Mouse (Mus musculus) neural tube, embryonic 11.5 days (tissue): ENCODE results near the gene Bmp6. TPM values are rescaled to one million over a fixed set of nuclear protein-coding genes. Genes with fewer than 3 reads are reported as not detected.

ENCODE experiments used
- ATAC-seq: fragments of 200-750 bp; cut with Nextera tagmentation; 2 replicates; pipeline ENCODE4 v1.8.0; 2017; ENCODE audit warnings: moderate number of reproducible peaks, mild to moderate bottlenecking, moderate TSS enrichment, moderate library complexity; ENCODE audit not compliant: insufficient read depth, low FRiP score, low TSS enrichment
- DNase-seq: peaks from one replicate; pipeline ENCODE4 v3.0.0-alpha.2; 2015; ENCODE audit warnings: low spot score
- H3K27ac ChIP-seq: fragments of 300-500 bp; sonication (generic); 2 replicates; pipeline ENCODE4 v1.5.1; 2014; ENCODE audit warnings: low read depth, mild to moderate bottlenecking, low read length
- H3K27me3 ChIP-seq: fragments of 300-500 bp; sonication (generic); 2 replicates; pipeline ENCODE4 v1.6.1; 2014; ENCODE audit warnings: mild to moderate bottlenecking, low read length, mixed read lengths; ENCODE audit not compliant: control insufficient read depth, insufficient read depth
- H3K36me3 ChIP-seq: fragments of 300-500 bp; sonication (generic); 2 replicates; pipeline ENCODE4 v1.6.1; 2014; ENCODE audit warnings: mild to moderate bottlenecking, low read length, moderate library complexity, mixed read lengths; ENCODE audit not compliant: control insufficient read depth, insufficient read depth
- H3K4me1 ChIP-seq: fragments of 300-500 bp; sonication (generic); 2 replicates; pipeline ENCODE4 v1.6.1; 2014; ENCODE audit warnings: low read length, mixed read lengths; ENCODE audit not compliant: control insufficient read depth, insufficient read depth
- H3K4me2 ChIP-seq: fragments of 300-500 bp; sonication (generic); 2 replicates; pipeline ENCODE4 v1.6.1; 2014; ENCODE audit warnings: low read depth, mild to moderate bottlenecking, moderate library complexity
- H3K4me3 ChIP-seq: fragments of 300-500 bp; sonication (generic); 2 replicates; pipeline ENCODE4 v1.5.1; 2014; ENCODE audit warnings: low read depth, low read length
- H3K9ac ChIP-seq: fragments of 300-500 bp; sonication (generic); 2 replicates; pipeline ENCODE4 v1.6.1; 2014; ENCODE audit warnings: mild to moderate bottlenecking, low read length
- H3K9me3 ChIP-seq: fragments of 300-500 bp; sonication (generic); 2 replicates; pipeline ENCODE4 v1.6.1; 2016; ENCODE audit warnings: low read length; ENCODE audit not compliant: control insufficient read depth
- WGBS: fragments of 180-500 bp; shearing (Covaris S2); extraction: QIAGEN DNeasy Blood & Tissue Kit; methylation state at CpG from one replicate; pipeline ENCODE4 v1.1.7; 2014; 5-methylcytosine and 5-hydroxymethylcytosine counted together
- polyA plus RNA-seq: library from polyadenylated mRNA; unstranded; fragments of >200 nt; fragmentation: Nextera tagmentation; extraction: Ambion mirVana; gene quantifications from 2 replicates; pipeline ENCODE4 v1.2.1, GENCODE M21; 2014

Gene Bmp6
- polyA plus RNA-seq, 1 experiment from 2014 or later, result 2.2 TPM

DNA sequence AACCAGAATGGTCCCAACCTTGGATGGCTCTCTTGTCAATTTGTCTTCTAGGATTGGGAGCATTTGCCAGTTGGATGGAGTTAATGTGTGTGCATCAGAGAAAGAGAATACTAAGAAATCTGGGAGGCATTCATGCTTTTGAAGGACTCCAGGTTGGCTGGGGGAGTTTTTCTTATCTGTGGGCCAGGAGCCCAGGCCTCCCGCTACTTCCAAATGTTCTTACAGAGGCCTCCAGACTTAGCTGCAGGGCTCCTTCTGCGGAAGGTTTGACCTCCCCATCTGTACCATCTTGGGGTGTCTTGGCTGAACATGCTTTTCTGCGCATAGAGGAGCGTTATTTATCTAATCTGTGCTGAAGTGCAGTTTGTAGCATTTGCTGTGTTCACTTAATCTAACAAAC is 127.7 kb downstream of the Bmp6 start:
- Histone ChIP-seq H3K4me3 (no peak overlapping the region), H3K4me2 (no peak overlapping the region), H3K4me1 (no peaks in the 10 kb centered on the region), H3K36me3 (no peaks in the 10 kb centered on the region), H3K27me3 (no peaks in the 10 kb centered on the region), H3K9me3 (no peaks in the 10 kb centered on the region), H3K9ac (no peak overlapping the region), H3K27ac (no peak overlapping the region)
- DNase-seq, result no peak
- no peak for ATAC-seq
- WGBS, result 91% methylated on average over 4 of the region's 4 CpGs

DNA sequence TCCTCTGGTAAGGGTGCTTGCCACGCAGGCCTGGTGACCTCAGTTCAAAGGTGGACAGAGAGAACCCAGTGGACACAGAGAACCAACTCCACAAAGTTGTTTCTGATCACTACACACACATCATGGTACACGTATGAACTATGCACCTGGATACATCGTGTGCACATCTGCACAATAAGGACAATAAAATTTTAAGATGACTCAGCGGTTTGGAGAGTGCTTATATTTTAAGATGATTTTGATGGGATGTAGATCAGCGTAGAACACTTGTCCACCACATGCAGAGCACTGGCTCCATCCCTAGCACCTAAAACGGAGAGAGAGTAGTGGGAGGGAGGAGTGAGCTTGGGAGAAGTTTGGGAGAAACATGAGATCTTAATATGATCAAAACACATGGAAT is 128.6 kb downstream of the Bmp6 start:
- Histone ChIP-seq H3K4me2 (no peak overlapping the region), H3K4me3 (no peak overlapping the region), H3K27me3 (no peaks in the 10 kb centered on the region), H3K9me3 (no peaks in the 10 kb centered on the region), H3K27ac (no peak overlapping the region), H3K9ac (no peak overlapping the region), H3K36me3 (no peaks in the 10 kb centered on the region), H3K4me1 (no peaks in the 10 kb centered on the region)
- no peak for DNase-seq
- no peak for ATAC-seq
- 88% methylated on average over 6 of the region's 6 CpGs for WGBS

DNA sequence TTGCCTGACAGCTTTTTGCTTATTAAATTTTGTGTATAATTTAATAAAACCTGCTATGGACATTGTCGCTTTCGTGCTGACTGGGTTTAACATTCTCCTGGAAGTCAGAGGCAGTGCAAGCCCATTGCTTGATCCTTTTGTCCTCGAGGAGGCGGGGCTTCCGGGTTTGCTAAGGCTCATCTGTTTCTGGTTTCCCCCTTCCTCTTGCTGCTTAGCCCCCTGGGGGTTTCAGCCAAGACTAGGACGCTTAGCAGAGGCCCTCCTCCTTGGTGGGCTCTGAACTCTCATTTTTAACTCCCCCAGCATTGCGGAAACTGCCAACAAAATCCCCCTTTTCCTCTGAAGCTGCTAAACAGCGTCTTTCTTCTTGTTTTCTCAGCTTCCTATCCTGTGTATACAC is 132.0 kb downstream of the Bmp6 start:
- Histone ChIP-seq H3K4me3 (no peak overlapping the region), H3K9ac (no peak overlapping the region), H3K36me3 (no peaks in the 10 kb centered on the region), H3K9me3 (no peaks in the 10 kb centered on the region), H3K27me3 (no peaks in the 10 kb centered on the region), H3K4me2 (no peak overlapping the region), H3K4me1 (no peaks in the 10 kb centered on the region), H3K27ac (no peak overlapping the region)
- 37% methylated on average over 8 of the region's 8 CpGs for WGBS
- DNase-seq (peak; percentile 57), ATAC-seq (no peak)

DNA sequence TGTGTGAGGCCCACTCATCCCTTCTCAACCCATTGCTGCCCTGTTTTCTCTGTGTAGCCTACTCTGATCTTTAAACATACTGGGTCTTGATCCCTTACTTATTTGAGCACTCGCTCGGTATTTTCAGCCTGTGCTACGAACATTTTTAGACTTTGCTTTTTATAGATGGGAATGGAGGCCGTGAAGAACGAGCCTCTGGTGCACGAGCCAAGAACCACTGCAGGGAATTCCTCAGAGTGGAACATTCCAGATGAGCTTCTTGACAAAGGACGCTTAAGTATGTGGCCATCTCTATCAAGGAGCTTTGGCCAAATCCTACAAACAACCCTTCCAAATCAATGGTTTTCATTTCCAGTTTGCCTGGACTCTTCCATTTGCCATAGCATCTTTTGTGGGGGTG is 136.1 kb downstream of the Bmp6 start:
- Histone ChIP-seq H3K4me3 (no peak overlapping the region), H3K4me2 (no peak overlapping the region), H3K27me3 (no peaks in the 10 kb centered on the region), H3K27ac (no peak overlapping the region), H3K4me1 (no peaks in the 10 kb centered on the region), H3K9ac (no peak overlapping the region), H3K9me3 (no peaks in the 10 kb centered on the region), H3K36me3 (no peaks in the 10 kb centered on the region)
- WGBS, result 93% methylated on average over 7 of the region's 7 CpGs
- DNase-seq, result no peak
- ATAC-seq, result no peak

DNA sequence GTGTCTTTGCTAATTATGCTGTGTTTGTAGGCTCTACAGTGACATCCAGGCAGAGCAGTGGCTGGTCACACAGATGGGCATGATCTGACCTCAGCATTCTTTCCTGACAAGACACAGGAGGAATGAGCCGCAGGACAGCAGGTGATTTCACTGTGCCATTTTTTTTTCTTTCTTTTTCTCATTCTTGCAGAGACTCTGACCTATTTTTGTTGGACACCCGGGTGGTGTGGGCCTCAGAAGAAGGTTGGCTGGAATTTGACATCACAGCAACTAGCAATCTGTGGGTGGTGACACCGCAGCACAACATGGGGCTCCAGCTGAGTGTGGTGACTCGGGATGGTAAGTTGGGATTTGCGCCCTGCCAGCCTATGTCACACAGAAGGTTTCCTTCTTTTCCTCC is 139.8 kb downstream of the Bmp6 start:
- no peaks in the 10 kb centered on the region for H3K9me3 ChIP-seq
- H3K27me3 ChIP-seq, result no peaks in the 10 kb centered on the region
- H3K27ac ChIP-seq, result no peak overlapping the region
- H3K4me3 ChIP-seq, result no peak overlapping the region
- no peak overlapping the region for H3K9ac ChIP-seq
- DNase-seq (no peak), ATAC-seq (no peak)
- no peaks in the 10 kb centered on the region for H3K4me1 ChIP-seq
- H3K4me2 ChIP-seq, result no peak overlapping the region
- 72% methylated on average over 5 of the region's 5 CpGs for WGBS
- H3K36me3 ChIP-seq, result no peaks in the 10 kb centered on the region

- no peak overlapping the region for H3K9ac ChIP-seq
- no peak overlapping the region for H3K4me2 ChIP-seq
- no peaks in the 10 kb centered on the region for H3K9me3 ChIP-seq
- no peak overlapping the region for H3K4me3 ChIP-seq
- H3K27me3 ChIP-seq, result no peaks in the 10 kb centered on the region
- no peak overlapping the region for H3K27ac ChIP-seq
- no peak for ATAC-seq
- no peaks in the 10 kb centered on the region for H3K36me3 ChIP-seq
- H3K4me1 ChIP-seq, result no peaks in the 10 kb centered on the region
- DNase-seq, result no peak
- 87% methylated on average over 6 of the region's 6 CpGs for WGBS
These were observed 141.9 kb downstream of the Bmp6 start for GRCm38 (mm10) chr13:38486767-38487166.

GRCm38 (mm10) chr13:38496715-38497114 is 151.8 kb downstream of the Bmp6 start:
- Histone ChIP-seq H3K9me3 (no peaks in the 10 kb centered on the region), H3K9ac (no peak overlapping the region), H3K4me1 (no peaks in the 10 kb centered on the region), H3K27me3 (no peaks in the 10 kb centered on the region), H3K4me3 (no peak overlapping the region), H3K4me2 (no peak overlapping the region), H3K27ac (no peak overlapping the region), H3K36me3 (no peaks in the 10 kb centered on the region; the same call in 1 of the 2 replicates)
- WGBS, result 64% methylated on average over 3 of the region's 3 CpGs
- no peak for DNase-seq
- no peak for ATAC-seq

DNA sequence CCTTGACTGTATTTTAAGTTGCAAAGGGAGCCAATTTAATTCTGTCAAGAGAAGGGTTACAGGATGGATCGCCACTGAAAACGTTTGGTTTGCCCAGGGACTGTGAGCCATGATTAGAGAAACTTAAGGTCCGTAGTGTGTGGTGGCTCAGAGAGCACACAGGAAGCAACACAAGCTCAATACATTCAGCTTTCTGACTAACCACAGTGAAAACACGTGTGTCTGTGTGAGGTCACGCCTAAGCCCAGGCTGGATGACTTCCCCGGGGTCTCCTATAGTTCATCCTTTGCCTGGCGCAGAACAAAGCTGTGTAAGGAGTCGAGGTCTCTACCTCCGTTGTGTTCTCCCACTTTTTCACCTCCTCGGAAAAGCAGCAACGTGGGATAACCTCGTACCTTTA is 156.4 kb downstream of the Bmp6 start:
- H3K4me1 ChIP-seq, result no peaks in the 10 kb centered on the region
- no peak overlapping the region for H3K27ac ChIP-seq
- WGBS, result 94% methylated on average over 12 of the region's 12 CpGs
- no peak overlapping the region for H3K4me3 ChIP-seq
- no peaks in the 10 kb centered on the region for H3K9me3 ChIP-seq
- no peak overlapping the region for H3K4me2 ChIP-seq
- ATAC-seq (no peak), DNase-seq (no peak)
- no peaks in the 10 kb centered on the region for H3K27me3 ChIP-seq
- H3K36me3 ChIP-seq, result peaks cover 9% of the 10 kb centered on the region
- no peak overlapping the region for H3K9ac ChIP-seq

DNA sequence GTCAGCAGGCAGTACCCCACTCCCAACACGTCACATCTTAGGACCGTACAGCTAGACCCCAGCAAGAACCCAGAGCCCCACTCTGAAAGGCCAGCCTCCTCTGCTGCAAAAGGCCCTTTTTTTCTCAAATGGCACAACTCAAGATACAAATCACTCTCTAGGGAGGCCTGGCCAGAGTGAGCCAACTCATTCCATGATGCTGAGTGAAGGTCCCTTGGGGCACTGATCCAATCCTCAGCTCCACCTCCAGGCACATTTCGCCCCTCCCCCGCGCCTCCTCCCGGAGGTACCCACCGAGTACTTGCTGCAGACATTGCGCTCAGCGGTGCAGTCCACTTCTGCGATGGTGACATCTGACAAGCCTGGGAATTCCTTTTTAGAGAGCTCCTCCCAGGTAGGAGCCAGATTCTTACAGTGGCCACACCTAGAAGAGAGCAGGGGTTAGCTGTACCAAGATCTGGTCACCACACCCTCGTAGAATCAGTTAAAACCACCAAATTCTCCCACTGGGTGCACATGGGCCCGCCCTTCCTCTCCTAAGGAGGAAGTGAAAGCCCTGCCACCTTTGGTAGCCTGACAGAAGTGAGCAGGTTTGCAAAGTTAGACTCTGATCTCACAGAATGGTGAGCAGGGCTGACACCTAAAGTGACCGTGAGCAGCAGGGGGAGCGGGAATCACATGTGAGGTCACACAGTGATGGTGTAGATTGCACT is 158.4 kb downstream of the Bmp6 start:
- H3K27ac ChIP-seq, result no peak overlapping the region
- H3K27me3 ChIP-seq, result no peaks in the 10 kb centered on the region
- no peak overlapping the region for H3K4me3 ChIP-seq
- no peak for ATAC-seq
- 88% methylated on average over 14 of the region's 14 CpGs for WGBS
- H3K36me3 ChIP-seq, result peaks cover 9% of the 10 kb centered on the region
- H3K4me1 ChIP-seq, result no peaks in the 10 kb centered on the region
- no peak overlapping the region for H3K4me2 ChIP-seq
- no peak for DNase-seq
- no peaks in the 10 kb centered on the region for H3K9me3 ChIP-seq
- no peak overlapping the region for H3K9ac ChIP-seq
